Mouse (Mus musculus) adrenal gland, postnatal 0 days (tissue): ENCODE results near the gene Pcdh19. TPM values are rescaled to one million over a fixed set of nuclear protein-coding genes. Genes with fewer than 3 reads are reported as not detected.

ENCODE experiments used
- polyA plus RNA-seq: library from polyadenylated mRNA; unstranded; fragments of >200 nt; fragmentation: Nextera tagmentation; extraction: Ambion mirVana; gene quantifications from 2 replicates; pipeline ENCODE4 v1.2.1, GENCODE M21; 2015

Gene Pcdh19
- 2.9 and 4.7 TPM in 2 replicates for polyA plus RNA-seq

DNA sequence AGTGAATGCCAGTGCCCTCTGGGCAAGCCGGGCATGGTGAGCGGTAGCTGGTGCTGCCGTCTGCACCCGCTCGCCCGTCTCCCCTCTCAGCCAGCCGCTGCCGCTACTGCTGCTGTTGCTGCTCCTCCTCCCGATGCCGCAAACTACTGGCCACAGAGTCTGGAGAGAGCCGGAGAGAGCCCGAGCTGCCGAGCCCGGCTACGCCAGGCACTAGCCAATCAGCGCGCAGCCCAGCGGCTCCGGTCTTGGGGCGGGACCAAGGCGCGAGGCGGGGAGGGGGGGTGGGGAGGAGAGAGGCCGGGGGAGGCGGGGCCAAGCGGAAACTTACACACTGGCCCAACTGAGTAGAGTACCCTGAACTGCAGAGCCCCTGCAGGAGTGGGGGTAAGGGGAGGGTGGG, at the start of gene Pcdh19:
Gene Pcdh19, minus strand, starts transcription at position 148 of the 400 bp plus-strand sequence.

Other genes starting within 250 kb of the Pcdh19 start
- 2.4 and 7.1 TPM in 2 replicates for gene Tnmd, start 162.0 kb upstream of the Pcdh19 start, polyA plus RNA-seq
- gene Tspan6, start 209.4 kb upstream of the Pcdh19 start, polyA plus RNA-seq = 192 and 348 TPM in 2 replicates
- gene Srpx2, start 219.4 kb upstream of the Pcdh19 start, polyA plus RNA-seq = 4.3 and 9.6 TPM in 2 replicates